Mouse (Mus musculus): ENCODE results near the gene Sf3b1. TPM values are rescaled to one million over a fixed set of nuclear protein-coding genes. Genes with fewer than 3 reads are reported as not detected.

Gene Sf3b1
- polyA plus RNA-seq, 1 experiment, result 110 TPM

- TF ChIP-seq POLR2A (IDR thresholded peaks at IDR 0.05; ENCODE audit: control insufficient read depth, extremely low read depth, insufficient read depth, low read length, poor library complexity) (no peak), CTCF (IDR thresholded peaks at IDR 0.05; ENCODE audit: borderline replicate concordance, control insufficient read depth, extremely low read depth, insufficient read depth, low read length, poor library complexity) (no peak)
- H3K36me3 ChIP-seq (ENCODE audit: control insufficient read depth, insufficient read depth, low read length), result no peaks in the 10 kb centered on the region
- no peaks in the 10 kb centered on the region for H3K27me3 ChIP-seq (ENCODE audit: control insufficient read depth, insufficient read depth, low read length)
- no peak overlapping the region for H3K27ac ChIP-seq (ENCODE audit: control insufficient read depth, insufficient read depth, low read length)
- DNase-seq, result no peak
- no peaks in the 10 kb centered on the region for H3K4me1 ChIP-seq (replicated peaks; ENCODE audit: control insufficient read depth, insufficient read depth, low read length)
- no peak overlapping the region for H3K4me3 ChIP-seq (ENCODE audit: control insufficient read depth, insufficient read depth, low read length)
- WGBS, result 82% methylated on average over 3 of the region's 3 CpGs
Observed at GRCm38 (mm10) chr1:55043164-55043563, 15.9 kb upstream of the Sf3b1 start.

GRCm38 (mm10) chr1:55042246-55042645 lies 15.0 kb upstream of the Sf3b1 start:
- Histone ChIP-seq H3K4me3 (ENCODE audit: control insufficient read depth, insufficient read depth, low read length) (no peak overlapping the region), H3K27ac (ENCODE audit: control insufficient read depth, insufficient read depth, low read length) (no peak overlapping the region), H3K4me1 (replicated peaks; ENCODE audit: control insufficient read depth, insufficient read depth, low read length) (no peaks in the 10 kb centered on the region), H3K27me3 (ENCODE audit: control insufficient read depth, insufficient read depth, low read length) (no peaks in the 10 kb centered on the region), H3K36me3 (ENCODE audit: control insufficient read depth, insufficient read depth, low read length) (no peaks in the 10 kb centered on the region)
- 73% methylated on average over 1 of the region's 1 CpGs for WGBS
- peak; percentile 47 for DNase-seq
- TF ChIP-seq CTCF (IDR thresholded peaks at IDR 0.05; ENCODE audit: borderline replicate concordance, control insufficient read depth, extremely low read depth, insufficient read depth, low read length, poor library complexity), result no peak

- no peak overlapping the region for H3K4me3 ChIP-seq (ENCODE audit: control insufficient read depth, insufficient read depth, low read length)
- no peaks in the 10 kb centered on the region for H3K4me1 ChIP-seq (replicated peaks; ENCODE audit: control insufficient read depth, insufficient read depth, low read length)
- WGBS, result 96% methylated on average over 4 of the region's 4 CpGs
- H3K27ac ChIP-seq (ENCODE audit: control insufficient read depth, insufficient read depth, low read length), result no peak overlapping the region
- TF ChIP-seq POLR2A (IDR thresholded peaks at IDR 0.05; ENCODE audit: control insufficient read depth, extremely low read depth, insufficient read depth, low read length, poor library complexity) (no peak), CTCF (IDR thresholded peaks at IDR 0.05; ENCODE audit: borderline replicate concordance, control insufficient read depth, extremely low read depth, insufficient read depth, low read length, poor library complexity) (no peak)
- H3K27me3 ChIP-seq (ENCODE audit: control insufficient read depth, insufficient read depth, low read length), result no peaks in the 10 kb centered on the region
- DNase-seq, result no peak
- H3K36me3 ChIP-seq (ENCODE audit: control insufficient read depth, insufficient read depth, low read length), result no peaks in the 10 kb centered on the region
Observed at GRCm38 (mm10) chr1:55041691-55042090, 14.4 kb upstream of the Sf3b1 start.

GRCm38 (mm10) chr1:55039944-55040343 lies 12.7 kb upstream of the Sf3b1 start:
- no peak for DNase-seq
- TF ChIP-seq POLR2A (IDR thresholded peaks at IDR 0.05; ENCODE audit: control insufficient read depth, extremely low read depth, insufficient read depth, low read length, poor library complexity) (no peak), CTCF (IDR thresholded peaks at IDR 0.05; ENCODE audit: borderline replicate concordance, control insufficient read depth, extremely low read depth, insufficient read depth, low read length, poor library complexity) (no peak)
- Histone ChIP-seq H3K36me3 (ENCODE audit: control insufficient read depth, insufficient read depth, low read length) (no peaks in the 10 kb centered on the region), H3K27ac (ENCODE audit: control insufficient read depth, insufficient read depth, low read length) (no peak overlapping the region), H3K27me3 (ENCODE audit: control insufficient read depth, insufficient read depth, low read length) (no peaks in the 10 kb centered on the region), H3K4me3 (ENCODE audit: control insufficient read depth, insufficient read depth, low read length) (no peak overlapping the region), H3K4me1 (replicated peaks; ENCODE audit: control insufficient read depth, insufficient read depth, low read length) (no peaks in the 10 kb centered on the region)
- 100% methylated on average over 1 of the region's 1 CpGs for WGBS

- TF ChIP-seq POLR2A (IDR thresholded peaks at IDR 0.05; ENCODE audit: control insufficient read depth, extremely low read depth, insufficient read depth, low read length, poor library complexity) (no peak), CTCF (IDR thresholded peaks at IDR 0.05; ENCODE audit: borderline replicate concordance, control insufficient read depth, extremely low read depth, insufficient read depth, low read length, poor library complexity) (no peak)
- H3K4me3 ChIP-seq (ENCODE audit: control insufficient read depth, insufficient read depth, low read length), result no peak overlapping the region
- H3K4me1 ChIP-seq (replicated peaks; ENCODE audit: control insufficient read depth, insufficient read depth, low read length), result peaks cover 5% of the 10 kb centered on the region
- no peaks in the 10 kb centered on the region for H3K36me3 ChIP-seq (ENCODE audit: control insufficient read depth, insufficient read depth, low read length)
- H3K27ac ChIP-seq (ENCODE audit: control insufficient read depth, insufficient read depth, low read length), result no peak overlapping the region
- DNase-seq, result no peak
- no peaks in the 10 kb centered on the region for H3K27me3 ChIP-seq (ENCODE audit: control insufficient read depth, insufficient read depth, low read length)
Observed at GRCm38 (mm10) chr1:55031026-55031779, 3.9 kb upstream of the Sf3b1 start.

- no peak for TF ChIP-seq POLR2A (IDR thresholded peaks at IDR 0.05; ENCODE audit: control insufficient read depth, extremely low read depth, insufficient read depth, low read length, poor library complexity)
- no peak for TF ChIP-seq CTCF (IDR thresholded peaks at IDR 0.05; ENCODE audit: borderline replicate concordance, control insufficient read depth, extremely low read depth, insufficient read depth, low read length, poor library complexity)
- Histone ChIP-seq H3K27me3 (ENCODE audit: control insufficient read depth, insufficient read depth, low read length) (no peaks in the 10 kb centered on the region), H3K27ac (ENCODE audit: control insufficient read depth, insufficient read depth, low read length) (peak overlapping the region; percentile 93), H3K4me1 (replicated peaks; ENCODE audit: control insufficient read depth, insufficient read depth, low read length) (peaks cover 5% of the 10 kb centered on the region), H3K36me3 (ENCODE audit: control insufficient read depth, insufficient read depth, low read length) (no peaks in the 10 kb centered on the region), H3K4me3 (ENCODE audit: control insufficient read depth, insufficient read depth, low read length) (no peak overlapping the region; the same call in 1 of the 2 replicates)
- peak; percentile 22 for DNase-seq
- 33% methylated on average over 4 of the region's 4 CpGs for WGBS
Observed at GRCm38 (mm10) chr1:55029446-55029845, 2.2 kb upstream of the Sf3b1 start.
